Mouse (Mus musculus): Measurements from ENCODE around the gene Tab1. TPM values are rescaled to one million over a fixed set of nuclear protein-coding genes. Genes with fewer than 3 reads are reported as not detected.
A peak's percentile ranks its signal among the peaks of the same experiment; 100 is the strongest.

Gene Tab1
- polyA plus RNA-seq, 1 experiment = 49.3 TPM

- no peak for TF ChIP-seq POLR2A (IDR thresholded peaks at IDR 0.05; ENCODE audit: borderline replicate concordance, extremely low read depth, insufficient read depth, insufficient read length, poor library complexity, severe bottlenecking)
- peak; percentile 25; the same call in 1 of the 2 replicates for TF ChIP-seq CTCF (IDR thresholded peaks at IDR 0.05; ENCODE audit: borderline replicate concordance, extremely low read depth, insufficient read depth, insufficient read length)
- no peak for DNase-seq (ENCODE audit: low read depth)
Observed at GRCm38 (mm10) chr15:80127191-80127590, 5.7 kb upstream of the Tab1 start.

GRCm38 (mm10) chr15:80129982-80130381 is 2.9 kb upstream of the Tab1 start:
- no peak for DNase-seq (ENCODE audit: low read depth)
- TF ChIP-seq POLR2A (IDR thresholded peaks at IDR 0.05; ENCODE audit: borderline replicate concordance, extremely low read depth, insufficient read depth, insufficient read length, poor library complexity, severe bottlenecking) = no peak

- no peak for DNase-seq (ENCODE audit: low read depth)
- TF ChIP-seq POLR2A (IDR thresholded peaks at IDR 0.05; ENCODE audit: borderline replicate concordance, extremely low read depth, insufficient read depth, insufficient read length, poor library complexity, severe bottlenecking) (no peak), CTCF (IDR thresholded peaks at IDR 0.05; ENCODE audit: borderline replicate concordance, extremely low read depth, insufficient read depth, insufficient read length) (no peak)
Observed at GRCm38 (mm10) chr15:80130689-80131088, 2.2 kb upstream of the Tab1 start.

- TF ChIP-seq POLR2A (IDR thresholded peaks at IDR 0.05; ENCODE audit: borderline replicate concordance, extremely low read depth, insufficient read depth, insufficient read length, poor library complexity, severe bottlenecking) (no peak), CTCF (IDR thresholded peaks at IDR 0.05; ENCODE audit: borderline replicate concordance, extremely low read depth, insufficient read depth, insufficient read length) (no peak)
- DNase-seq (ENCODE audit: low read depth) = no peak
Observed at GRCm38 (mm10) chr15:80131421-80131820, 1.5 kb upstream of the Tab1 start.

- DNase-seq (ENCODE audit: low read depth) = no peak
Observed at GRCm38 (mm10) chr15:80132452-80132851, 475 bp upstream of the Tab1 start.

GRCm38 (mm10) chr15:80133682-80134449 is 939 bp downstream of the Tab1 start:
- peak; percentile 28 for DNase-seq (ENCODE audit: low read depth)

More at GRCm38 (mm10) chr15:80132452-80132851, 475 bp upstream of the Tab1 start:
- no peak for TF ChIP-seq CTCF (IDR thresholded peaks at IDR 0.05; ENCODE audit: borderline replicate concordance, extremely low read depth, insufficient read depth, insufficient read length)
- no peak for TF ChIP-seq POLR2A (IDR thresholded peaks at IDR 0.05; ENCODE audit: borderline replicate concordance, extremely low read depth, insufficient read depth, insufficient read length, poor library complexity, severe bottlenecking)

GRCm38 (mm10) chr15:80134450-80134847 is 1.5 kb downstream of the Tab1 start:
- no peak for TF ChIP-seq POLR2A (IDR thresholded peaks at IDR 0.05; ENCODE audit: borderline replicate concordance, extremely low read depth, insufficient read depth, insufficient read length, poor library complexity, severe bottlenecking)
- no peak for DNase-seq (ENCODE audit: low read depth)

More at GRCm38 (mm10) chr15:80133682-80134449, 939 bp downstream of the Tab1 start:
- TF ChIP-seq POLR2A (IDR thresholded peaks at IDR 0.05; ENCODE audit: borderline replicate concordance, extremely low read depth, insufficient read depth, insufficient read length, poor library complexity, severe bottlenecking) (no peak), CTCF (IDR thresholded peaks at IDR 0.05; ENCODE audit: borderline replicate concordance, extremely low read depth, insufficient read depth, insufficient read length) (no peak)

GRCm38 (mm10) chr15:80135499-80135898 is 2.6 kb downstream of the Tab1 start:
- TF ChIP-seq CTCF (IDR thresholded peaks at IDR 0.05; ENCODE audit: borderline replicate concordance, extremely low read depth, insufficient read depth, insufficient read length) = no peak
- no peak for TF ChIP-seq POLR2A (IDR thresholded peaks at IDR 0.05; ENCODE audit: borderline replicate concordance, extremely low read depth, insufficient read depth, insufficient read length, poor library complexity, severe bottlenecking)

GRCm38 (mm10) chr15:80136645-80137044 is 3.7 kb downstream of the Tab1 start:
- DNase-seq (ENCODE audit: low read depth) = no peak
- TF ChIP-seq CTCF (IDR thresholded peaks at IDR 0.05; ENCODE audit: borderline replicate concordance, extremely low read depth, insufficient read depth, insufficient read length) (no peak), POLR2A (IDR thresholded peaks at IDR 0.05; ENCODE audit: borderline replicate concordance, extremely low read depth, insufficient read depth, insufficient read length, poor library complexity, severe bottlenecking) (no peak)

More at GRCm38 (mm10) chr15:80135499-80135898, 2.6 kb downstream of the Tab1 start:
- DNase-seq (ENCODE audit: low read depth) = no peak

- DNase-seq (ENCODE audit: low read depth) = no peak
- TF ChIP-seq CTCF (IDR thresholded peaks at IDR 0.05; ENCODE audit: borderline replicate concordance, extremely low read depth, insufficient read depth, insufficient read length) (no peak), POLR2A (IDR thresholded peaks at IDR 0.05; ENCODE audit: borderline replicate concordance, extremely low read depth, insufficient read depth, insufficient read length, poor library complexity, severe bottlenecking) (no peak)
Observed at GRCm38 (mm10) chr15:80137945-80138791, 5.2 kb downstream of the Tab1 start.

GRCm38 (mm10) chr15:80140302-80140701 is 7.4 kb downstream of the Tab1 start:
- DNase-seq (ENCODE audit: low read depth) = no peak
- no peak for TF ChIP-seq POLR2A (IDR thresholded peaks at IDR 0.05; ENCODE audit: borderline replicate concordance, extremely low read depth, insufficient read depth, insufficient read length, poor library complexity, severe bottlenecking)
- TF ChIP-seq CTCF (IDR thresholded peaks at IDR 0.05; ENCODE audit: borderline replicate concordance, extremely low read depth, insufficient read depth, insufficient read length) = no peak

Data from brain, embryonic 14.5 days (tissue).